Mouse (Mus musculus) G1E (cell line): ENCODE measurements around the gene Alx3. TPM values are rescaled to one million over a fixed set of nuclear protein-coding genes. Genes with fewer than 3 reads are reported as not detected.

Experiments used
- ATAC-seq: 2 replicates; pipeline ENCODE4 v1.8.0; 2016; ENCODE audit warnings: mild to moderate bottlenecking; ENCODE audit not compliant: insufficient number of reproducible peaks, poor library complexity, low FRiP score, severe bottlenecking; ENCODE audit errors: extremely low read depth
- DNase-seq: peaks from one replicate; pipeline ENCODE4 v3.0.0; 2012; ENCODE audit warnings: low spot score
- H3K27me3 ChIP-seq: 2 replicates; pipeline ENCODE4 v1.6.1; 2012; ENCODE audit warnings: mild to moderate bottlenecking, low read length, inconsistent platforms; ENCODE audit not compliant: insufficient read depth
- H3K36me3 ChIP-seq: replicated peaks from 2 replicates; pipeline ENCODE3; 2012; ENCODE audit warnings: mild to moderate bottlenecking, inconsistent platforms
- H3K4me1 ChIP-seq: 2 replicates; pipeline ENCODE4 v1.6.1; 2012; ENCODE audit warnings: low read depth, low read length, inconsistent platforms, mixed read lengths; ENCODE audit not compliant: insufficient read depth
- H3K4me3 ChIP-seq: 2 replicates; pipeline ENCODE4 v1.5.1; 2012; ENCODE audit warnings: low read depth, mild to moderate bottlenecking, inconsistent platforms, low read length, moderate library complexity, mixed read lengths
- H3K9me3 ChIP-seq: replicated peaks from 2 replicates; pipeline ENCODE4 v1.6.1; 2012; ENCODE audit warnings: inconsistent platforms
- CTCF ChIP-seq: IDR thresholded peaks from 2 replicates; pipeline ENCODE4 v1.5.1; 2012; ENCODE audit warnings: low read depth, low read length, inconsistent platforms, mixed read lengths
- GATA1 ChIP-seq: IDR thresholded peaks from 2 replicates; pipeline ENCODE4 v1.6.1; 2012; ENCODE audit warnings: borderline replicate concordance, low read length, inconsistent platforms, mixed read lengths
- GATA2 ChIP-seq: IDR thresholded peaks from 2 replicates; pipeline ENCODE4 v1.6.1; 2012; ENCODE audit warnings: low read depth, low read length, inconsistent platforms, borderline replicate concordance
- POLR2AphosphoS5 ChIP-seq: IDR thresholded peaks from 2 replicates; pipeline ENCODE4 v1.6.1; 2012; ENCODE audit warnings: low read depth, low read length, inconsistent platforms; ENCODE audit not compliant: insufficient replicate concordance
- TAL1 ChIP-seq: conservative IDR thresholded peaks from 2 replicates; pipeline ENCODE4 v1.6.1; 2012; ENCODE audit warnings: low read depth, low read length, inconsistent platforms, mixed read lengths
- polyA plus RNA-seq: library from polyadenylated mRNA; stranded (reverse); fragments of >175 nt; gene quantifications from 2 replicates; pipeline ENCODE4 v1.2.3, GENCODE M21; 2012
- total RNA-seq, 2 experiments: library from RNA; stranded (forward) in 1 of 2; stranded (reverse) in 1 of 2; fragments of 200-1000 nt in 1 of 2; fragments of >200 nt in 1 of 2; fragmentation: Nextera tagmentation in 1 of 2; gene quantifications; 2 replicates each; pipeline ENCODE4 v1.2.3; 2014 to 2017

The Alx3 gene
- total and polyA plus RNA-seq, 3 experiments, result 0.11 TPM; not detected in 2

GRCm38 (mm10) chr3:107617800-107618199 is 23.0 kb downstream of the Alx3 start:
- ATAC-seq, result no peak
- Histone ChIP-seq H3K4me1 (no peaks in the 10 kb centered on the region), H3K27me3 (no peaks in the 10 kb centered on the region), H3K9me3 (no peaks in the 10 kb centered on the region), H3K4me3 (no peak overlapping the region), H3K36me3 (peaks cover 96% of the 10 kb centered on the region)
- TF ChIP-seq CTCF (no peak), GATA2 (no peak), GATA1 (no peak), POLR2AphosphoS5 (no peak), TAL1 (no peak)
- DNase-seq, result no peak

DNA sequence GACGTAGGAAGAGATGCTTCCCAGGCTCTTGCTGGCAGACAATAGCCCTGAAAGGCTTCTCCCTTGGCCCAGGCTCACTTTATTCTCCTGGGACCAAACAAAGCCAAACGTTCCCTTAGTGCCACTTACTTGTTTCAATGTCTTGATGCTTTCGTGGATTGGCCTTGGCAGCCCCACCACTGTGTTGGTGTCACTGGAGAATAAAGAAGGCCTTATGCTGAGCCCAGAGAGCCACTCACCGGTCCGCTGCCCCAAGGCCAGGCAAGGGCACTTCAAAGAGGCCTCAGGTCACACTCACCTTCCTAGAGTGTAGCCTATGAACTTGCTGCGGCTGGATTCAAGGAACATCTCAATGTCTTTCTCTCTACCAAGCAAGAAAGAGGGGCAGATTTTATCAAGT is 25.1 kb downstream of the Alx3 start:
- DNase-seq (no peak), ATAC-seq (no peak)
- no peaks in the 10 kb centered on the region for H3K9me3 ChIP-seq
- peaks cover 96% of the 10 kb centered on the region for H3K36me3 ChIP-seq
- H3K4me1 ChIP-seq, result no peaks in the 10 kb centered on the region
- TF ChIP-seq GATA1, result no peak
- H3K4me3 ChIP-seq, result no peak overlapping the region
- no peaks in the 10 kb centered on the region for H3K27me3 ChIP-seq

- Histone ChIP-seq H3K9me3 (no peaks in the 10 kb centered on the region), H3K27me3 (no peaks in the 10 kb centered on the region), H3K36me3 (peaks cover 96% of the 10 kb centered on the region), H3K4me3 (no peak overlapping the region), H3K4me1 (no peaks in the 10 kb centered on the region)
- no peak for ATAC-seq
- TF ChIP-seq CTCF (no peak), TAL1 (no peak), POLR2AphosphoS5 (no peak), GATA2 (no peak), GATA1 (no peak)
- no peak for DNase-seq
Measured at GRCm38 (mm10) chr3:107621286-107622075, 26.6 kb downstream of the Alx3 start.

- H3K27me3 ChIP-seq, result no peaks in the 10 kb centered on the region
- H3K36me3 ChIP-seq, result peaks cover 96% of the 10 kb centered on the region
- DNase-seq (no peak), ATAC-seq (no peak)
- no peaks in the 10 kb centered on the region for H3K9me3 ChIP-seq
- H3K4me1 ChIP-seq, result no peaks in the 10 kb centered on the region; the same call in 1 of the 2 replicates
- TF ChIP-seq TAL1 (no peak), GATA1 (no peak), CTCF (no peak), POLR2AphosphoS5 (no peak), GATA2 (no peak)
- H3K4me3 ChIP-seq, result no peak overlapping the region
Measured at GRCm38 (mm10) chr3:107622537-107622936, 27.7 kb downstream of the Alx3 start.

- H3K9me3 ChIP-seq, result no peaks in the 10 kb centered on the region
- H3K27me3 ChIP-seq, result no peaks in the 10 kb centered on the region
- ATAC-seq, result no peak
- no peaks in the 10 kb centered on the region; the same call in none of the 2 replicates for H3K4me1 ChIP-seq
- no peak overlapping the region for H3K4me3 ChIP-seq
- H3K36me3 ChIP-seq, result peaks cover 96% of the 10 kb centered on the region
- no peak for DNase-seq
- TF ChIP-seq GATA1 (no peak), POLR2AphosphoS5 (no peak), CTCF (no peak), GATA2 (no peak), TAL1 (no peak)
Measured at GRCm38 (mm10) chr3:107624424-107624823, 29.6 kb downstream of the Alx3 start.

- no peak for DNase-seq
- peaks cover 91% of the 10 kb centered on the region for H3K36me3 ChIP-seq
- no peak overlapping the region for H3K4me3 ChIP-seq
- no peaks in the 10 kb centered on the region for H3K9me3 ChIP-seq
- H3K27me3 ChIP-seq, result no peaks in the 10 kb centered on the region
- no peak for TF ChIP-seq POLR2AphosphoS5
- no peak for TF ChIP-seq CTCF
- no peak for TF ChIP-seq GATA1
- TF ChIP-seq TAL1, result no peak
- TF ChIP-seq GATA2, result no peak
- ATAC-seq, result no peak
- H3K4me1 ChIP-seq, result peaks cover 4% of the 10 kb centered on the region
Measured at GRCm38 (mm10) chr3:107625536-107625935, 30.7 kb downstream of the Alx3 start.
